Mouse (Mus musculus) thymus, adult 2 months (tissue): ENCODE data around the gene Ppfibp1.

Experiments used
- CTCF ChIP-seq: fragments of 200-500 bp; IDR thresholded peaks from 2 replicates; pipeline ENCODE4 v1.5.1; 2012; ENCODE audit warnings: mild to moderate bottlenecking, control low read depth, low read length, moderate library complexity, borderline replicate concordance; ENCODE audit not compliant: control insufficient read depth, poor library complexity, insufficient read depth; ENCODE audit errors: extremely low read depth
- POLR2A ChIP-seq: fragments of 200-500 bp; IDR thresholded peaks from 2 replicates; pipeline ENCODE4 v1.6.1; 2012; ENCODE audit warnings: mild to moderate bottlenecking, low read length, control low read depth, moderate library complexity; ENCODE audit not compliant: control insufficient read depth, poor library complexity, insufficient read depth; ENCODE audit errors: extremely low read depth

GRCm38 (mm10) chr6:146956961-146957360 lies 68.7 kb downstream of the Ppfibp1 start:
- no peak for TF ChIP-seq CTCF
- TF ChIP-seq POLR2A, result no peak
